Mouse (Mus musculus) left cerebral cortex, adult 11 months (tissue): ENCODE data around the gene Gm10720.
"Not testable (repeated sequence)": the region's sequence is repeated elsewhere in the genome, so short reads cannot be mapped to it uniquely, and the experiment has no call there.

Experiments
- DNase-seq: peaks from one replicate; pipeline ENCODE4 v3.0.0; 2022; ENCODE audit warnings: low spot score

Gene Gm10720

DNA sequence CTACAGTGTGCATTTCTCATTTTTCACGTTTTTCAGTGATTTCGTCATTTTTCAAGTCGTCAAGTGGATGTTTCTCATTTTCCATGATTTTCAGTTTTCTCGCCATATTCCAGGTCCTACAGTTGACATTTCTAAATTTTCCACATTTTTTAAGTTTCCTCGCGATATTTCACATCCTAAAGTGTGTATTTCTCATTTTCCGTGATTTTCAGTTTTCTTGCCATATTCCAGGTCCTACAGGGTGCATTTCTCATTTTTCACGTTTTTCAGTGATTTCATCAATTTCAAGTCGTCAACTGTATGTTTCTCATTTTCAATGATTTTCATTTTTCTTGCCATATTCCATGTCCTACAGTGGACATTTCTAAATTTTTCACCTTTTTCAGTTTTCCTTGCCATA, at the start of gene Gm10720:
Gene Gm10720, plus strand, starts transcription at position 301 of the 400 bp plus-strand sequence.
- DNase-seq = not testable (repeated sequence)

DNA sequence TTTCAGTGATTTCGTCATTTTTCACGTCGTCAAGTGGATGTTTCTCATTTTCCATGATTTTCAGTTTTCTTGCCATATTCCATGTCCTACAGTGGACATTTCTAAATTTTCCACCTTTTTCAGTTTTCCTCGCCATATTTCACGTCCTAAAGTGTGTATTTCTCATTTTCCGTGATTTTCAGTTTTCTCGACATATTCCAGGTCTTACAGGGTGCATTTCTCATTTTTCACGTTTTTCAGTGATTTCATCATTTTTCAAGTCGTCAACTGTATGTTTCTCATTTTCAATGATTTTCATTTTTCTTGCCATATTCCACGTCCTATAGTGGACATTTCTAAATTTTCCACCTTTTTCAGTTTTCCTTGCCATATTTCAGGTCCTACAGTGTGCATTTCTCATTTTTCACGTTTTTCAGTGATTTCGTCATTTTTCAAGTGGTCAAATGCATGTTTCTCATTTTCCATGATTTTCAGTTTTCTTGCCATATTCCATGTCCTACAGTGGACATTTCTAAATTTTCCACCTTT, 14.9 kb upstream of the Gm10720 start, which contains the start of gene Gm10722:
Gene Gm10722, plus strand, starts transcription at position 478 of the 528 bp plus-strand sequence.
- not testable (repeated sequence) for DNase-seq

DNA sequence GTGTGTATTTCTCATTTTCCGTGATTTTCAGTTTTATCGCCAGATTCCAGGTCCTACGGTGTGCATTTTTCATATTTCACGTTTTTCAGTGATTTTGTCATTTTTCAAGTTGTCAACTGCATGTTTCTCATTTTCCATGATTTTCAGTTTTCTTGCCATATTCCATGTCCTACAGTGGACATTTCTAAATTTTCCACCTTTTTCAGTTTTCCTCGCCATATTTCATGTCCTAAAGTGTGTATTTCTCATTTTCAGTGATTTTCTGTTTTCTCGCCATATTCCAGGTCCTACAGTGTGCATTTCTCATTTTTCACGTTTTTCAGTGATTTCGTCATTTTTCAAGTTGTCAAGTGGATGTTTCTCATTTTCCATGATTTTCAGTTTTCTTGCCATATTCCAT, 14.4 kb upstream of the Gm10720 start:
- DNase-seq = not testable (repeated sequence)

DNA sequence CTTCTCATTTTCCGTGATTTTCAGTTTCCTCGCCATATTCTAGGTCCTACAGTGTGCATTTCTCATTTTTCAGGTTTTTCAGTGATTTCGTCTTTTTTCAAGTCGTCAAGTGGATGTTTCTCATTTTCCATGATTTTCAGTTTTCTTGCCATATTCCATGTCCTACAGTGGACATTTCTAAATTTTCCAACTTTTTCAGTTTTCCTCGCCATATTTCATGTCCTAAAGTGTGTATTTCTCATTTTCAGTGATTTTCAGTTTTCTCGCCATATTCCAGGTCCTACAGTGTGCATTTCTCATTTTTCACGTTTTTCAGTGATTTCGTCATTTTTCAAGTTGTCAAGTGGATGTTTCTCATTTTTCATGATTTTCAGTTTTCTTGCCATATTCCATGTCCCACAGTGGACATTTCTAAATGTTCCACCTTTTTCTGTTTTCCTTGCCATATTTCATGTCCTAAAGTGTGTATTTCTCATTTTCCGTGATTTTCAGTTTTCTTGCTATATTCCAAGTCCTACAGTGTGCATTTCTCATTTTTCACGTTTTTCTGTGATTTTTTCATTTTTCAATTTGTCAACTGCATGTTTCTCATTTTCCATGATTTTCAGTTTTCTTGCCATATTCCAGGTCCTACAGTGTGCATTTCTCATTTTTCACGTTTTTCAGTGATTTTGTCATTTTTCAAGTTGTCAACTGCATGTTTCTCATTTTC, 13.3 kb upstream of the Gm10720 start:
- DNase-seq = peak; percentile 100

DNA sequence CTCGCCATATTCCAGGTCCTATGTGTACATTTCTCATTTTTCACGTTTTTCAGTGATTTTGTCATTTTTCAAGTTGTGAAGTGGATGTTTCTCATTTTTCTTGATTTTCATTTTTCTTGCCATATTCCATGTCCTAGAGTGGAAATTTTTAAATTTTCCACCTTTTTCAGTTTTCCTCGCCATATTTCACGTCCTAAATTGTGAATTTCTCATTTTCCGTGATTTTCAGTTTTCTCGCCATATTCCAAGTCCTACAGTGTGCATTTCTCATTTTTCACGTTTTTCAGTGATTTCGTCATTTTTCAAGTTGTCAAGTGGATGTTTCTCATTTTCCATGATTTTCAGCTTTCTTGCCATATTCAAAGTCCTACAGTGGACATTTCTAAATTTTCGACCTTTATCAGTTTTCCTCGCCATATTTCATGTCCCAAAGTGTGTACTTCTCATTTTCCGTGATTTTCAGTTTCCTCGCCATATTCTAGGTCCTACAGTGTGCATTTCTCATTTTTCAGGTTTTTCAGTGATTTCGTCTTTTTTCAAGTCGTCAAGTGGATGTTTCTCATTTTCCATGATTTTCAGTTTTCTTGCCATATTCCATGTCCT, 12.6 kb upstream of the Gm10720 start, which contains the start of gene Gm11168:
Gene Gm11168, plus strand, starts transcription at position 553 of the 603 bp plus-strand sequence.
- DNase-seq = not testable (repeated sequence)

DNA sequence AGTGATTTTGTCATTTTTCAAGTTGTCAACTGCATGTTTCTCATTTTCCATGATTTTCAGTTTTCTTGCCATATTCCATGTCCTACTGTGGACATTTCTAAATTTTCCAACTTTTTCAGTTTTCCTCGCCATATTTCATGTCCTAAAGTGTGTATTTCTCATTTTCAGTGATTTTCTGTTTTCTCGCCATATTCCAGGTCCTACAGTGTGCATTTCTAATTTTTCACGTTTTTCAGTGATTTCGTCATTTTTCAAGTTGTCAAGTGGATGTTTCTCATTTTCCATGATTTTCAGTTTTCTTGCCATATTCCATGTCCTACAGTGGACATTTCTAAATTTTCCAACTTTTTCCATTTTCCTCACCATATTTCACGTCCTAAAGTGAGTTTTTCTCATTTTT, 9.3 kb upstream of the Gm10720 start:
- DNase-seq = not testable (repeated sequence)

DNA sequence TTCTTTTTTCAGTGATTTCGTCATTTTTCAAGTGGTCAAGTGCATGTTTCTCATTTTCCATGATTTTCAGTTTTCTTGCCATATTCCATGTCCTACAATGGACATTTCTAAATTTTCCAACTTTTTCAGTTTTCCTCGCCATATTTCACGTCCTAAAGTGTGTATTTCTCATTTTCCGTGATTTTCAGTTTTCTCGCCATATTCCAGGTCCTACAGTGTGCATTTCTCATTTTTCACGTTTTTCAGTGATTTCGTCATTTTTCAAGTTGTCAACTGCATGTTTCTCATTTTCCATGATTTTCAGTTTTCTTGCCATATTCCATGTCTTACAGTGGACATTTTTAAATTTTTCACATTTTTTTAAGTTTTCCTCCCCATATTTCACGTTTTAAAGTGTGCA, 8.8 kb upstream of the Gm10720 start:
- DNase-seq = peak; percentile 95

DNA sequence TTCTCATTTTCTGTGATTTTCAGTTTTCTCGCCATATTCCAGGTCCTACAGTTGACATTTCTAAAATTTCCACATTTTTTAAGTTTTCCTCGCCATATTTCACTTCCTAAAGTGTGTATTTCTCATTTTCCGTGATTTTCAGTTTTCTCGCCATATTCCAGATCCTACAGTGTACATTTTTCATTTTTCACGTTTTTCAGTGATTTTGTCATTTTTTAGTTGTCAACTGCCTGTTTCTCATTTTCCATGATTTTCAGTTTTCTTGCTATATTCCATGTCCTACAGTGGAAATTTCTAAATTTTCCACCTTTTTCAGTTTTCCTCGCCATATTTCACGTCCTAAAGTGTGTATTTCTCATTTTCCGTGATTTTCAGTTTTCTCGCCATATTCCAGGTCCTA, 8.2 kb upstream of the Gm10720 start:
- not testable (repeated sequence) for DNase-seq

DNA sequence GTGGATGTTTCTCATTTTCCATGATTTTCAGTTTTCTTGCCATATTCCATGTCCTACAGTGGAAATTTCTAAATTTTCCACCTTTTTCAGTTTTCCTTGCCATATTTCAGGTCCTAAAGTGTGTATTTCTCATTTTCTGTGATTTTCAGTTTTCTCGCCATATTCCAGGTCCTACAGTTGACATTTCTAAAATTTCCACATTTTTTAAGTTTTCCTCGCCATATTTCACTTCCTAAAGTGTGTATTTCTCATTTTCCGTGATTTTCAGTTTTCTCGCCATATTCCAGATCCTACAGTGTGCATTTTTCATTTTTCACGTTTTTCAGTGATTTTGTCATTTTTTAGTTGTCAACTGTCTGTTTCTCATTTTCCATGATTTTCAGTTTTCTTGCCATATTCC, 6.1 kb upstream of the Gm10720 start:
- not testable (repeated sequence) for DNase-seq

DNA sequence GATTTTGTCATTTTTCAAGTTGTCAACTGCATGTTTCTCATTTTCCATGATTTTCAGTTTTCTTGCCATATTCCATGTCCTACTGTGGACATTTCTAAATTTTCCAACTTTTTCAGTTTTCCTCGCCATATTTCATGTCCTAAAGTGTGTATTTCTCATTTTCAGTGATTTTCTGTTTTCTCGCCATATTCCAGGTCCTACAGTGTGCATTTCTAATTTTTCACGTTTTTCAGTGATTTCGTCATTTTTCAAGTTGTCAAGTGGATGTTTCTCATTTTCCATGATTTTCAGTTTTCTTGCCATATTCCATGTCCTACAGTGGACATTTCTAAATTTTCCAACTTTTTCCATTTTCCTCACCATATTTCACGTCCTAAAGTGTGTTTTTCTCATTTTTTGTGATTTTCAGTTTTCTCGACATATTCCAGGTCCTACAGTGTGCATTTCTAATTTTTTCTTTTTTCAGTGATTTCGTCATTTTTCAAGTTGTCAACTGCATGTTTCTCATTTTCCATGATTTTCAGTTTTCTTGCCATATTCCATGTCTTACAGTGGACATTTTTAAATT, 3.3 kb upstream of the Gm10720 start:
- DNase-seq = not testable (repeated sequence)

DNA sequence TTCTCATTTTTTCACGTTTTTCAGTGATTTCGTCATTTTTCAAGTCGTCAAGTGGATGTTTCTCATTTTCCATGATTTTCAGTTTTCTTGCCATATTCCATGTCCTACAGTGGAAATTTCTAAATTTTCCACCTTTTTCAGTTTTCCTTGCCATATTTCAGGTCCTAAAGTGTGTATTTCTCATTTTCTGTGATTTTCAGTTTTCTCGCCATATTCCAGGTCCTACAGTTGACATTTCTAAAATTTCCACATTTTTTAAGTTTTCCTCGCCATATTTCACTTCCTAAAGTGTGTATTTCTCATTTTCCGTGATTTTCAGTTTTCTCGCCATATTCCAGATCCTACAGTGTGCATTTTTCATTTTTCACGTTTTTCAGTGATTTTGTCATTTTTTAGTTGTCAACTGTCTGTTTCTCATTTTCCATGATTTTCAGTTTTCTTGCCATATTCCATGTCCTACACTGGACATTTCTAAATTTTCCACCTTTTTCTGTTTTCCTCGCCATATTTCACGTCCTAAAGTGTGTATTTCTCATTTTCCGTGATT, 2.6 kb upstream of the Gm10720 start, which contains the start of gene Gm10721:
Gene Gm10721, plus strand, starts transcription at position 408 of the 547 bp plus-strand sequence.
- DNase-seq = not testable (repeated sequence)

DNA sequence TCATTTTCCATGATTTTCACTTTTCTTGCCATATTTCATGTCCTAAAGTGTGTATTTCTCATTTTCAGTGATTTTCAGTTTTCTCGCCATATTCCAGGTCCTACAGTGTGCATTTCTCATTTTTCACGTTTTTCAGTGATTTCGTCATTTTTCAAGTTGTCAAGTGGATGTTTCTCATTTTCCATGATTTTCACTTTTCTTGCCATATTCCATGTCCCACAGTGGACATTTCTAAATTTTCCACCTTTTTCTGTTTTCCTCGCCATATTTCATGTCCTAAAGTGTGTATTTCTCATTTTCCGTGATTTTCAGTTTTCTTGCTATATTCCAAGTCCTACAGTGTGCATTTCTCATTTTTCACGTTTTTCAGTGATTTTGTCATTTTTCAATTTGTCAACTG, 442 bp downstream of the Gm10720 start:
- not testable (repeated sequence) for DNase-seq

DNA sequence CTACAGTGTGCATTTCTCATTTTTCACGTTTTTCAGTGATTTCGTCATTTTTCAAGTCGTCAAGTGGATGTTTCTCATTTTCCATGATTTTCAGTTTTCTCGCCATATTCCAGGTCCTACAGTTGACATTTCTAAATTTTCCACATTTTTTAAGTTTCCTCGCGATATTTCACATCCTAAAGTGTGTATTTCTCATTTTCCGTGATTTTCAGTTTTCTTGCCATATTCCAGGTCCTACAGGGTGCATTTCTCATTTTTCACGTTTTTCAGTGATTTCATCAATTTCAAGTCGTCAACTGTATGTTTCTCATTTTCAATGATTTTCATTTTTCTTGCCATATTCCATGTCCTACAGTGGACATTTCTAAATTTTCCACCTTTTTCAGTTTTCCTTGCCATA, 1.7 kb downstream of the Gm10720 start, which contains the start of gene Gm10719:
Gene Gm10719, plus strand, starts transcription at position 301 of the 400 bp plus-strand sequence.
- not testable (repeated sequence) for DNase-seq

DNA sequence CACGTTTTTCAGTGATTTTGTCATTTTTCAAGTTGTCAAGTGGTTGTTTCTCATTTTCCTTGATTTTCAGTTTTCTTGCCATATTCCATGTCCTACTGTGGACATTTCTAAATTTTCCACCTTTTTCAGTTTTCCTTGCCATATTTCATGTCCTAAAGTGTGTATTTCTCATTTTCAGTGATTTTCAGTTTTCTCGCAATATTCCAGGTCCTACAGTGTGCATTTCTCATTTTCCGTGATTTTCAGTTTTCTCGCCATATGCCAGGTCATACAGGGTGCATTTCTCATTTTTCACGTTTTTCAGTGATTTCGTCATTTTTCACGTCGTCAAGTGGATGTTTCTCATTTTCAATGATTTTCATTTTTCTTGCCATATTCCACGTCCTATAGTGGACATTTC, 3.5 kb downstream of the Gm10720 start:
- DNase-seq = peak; percentile 29

DNA sequence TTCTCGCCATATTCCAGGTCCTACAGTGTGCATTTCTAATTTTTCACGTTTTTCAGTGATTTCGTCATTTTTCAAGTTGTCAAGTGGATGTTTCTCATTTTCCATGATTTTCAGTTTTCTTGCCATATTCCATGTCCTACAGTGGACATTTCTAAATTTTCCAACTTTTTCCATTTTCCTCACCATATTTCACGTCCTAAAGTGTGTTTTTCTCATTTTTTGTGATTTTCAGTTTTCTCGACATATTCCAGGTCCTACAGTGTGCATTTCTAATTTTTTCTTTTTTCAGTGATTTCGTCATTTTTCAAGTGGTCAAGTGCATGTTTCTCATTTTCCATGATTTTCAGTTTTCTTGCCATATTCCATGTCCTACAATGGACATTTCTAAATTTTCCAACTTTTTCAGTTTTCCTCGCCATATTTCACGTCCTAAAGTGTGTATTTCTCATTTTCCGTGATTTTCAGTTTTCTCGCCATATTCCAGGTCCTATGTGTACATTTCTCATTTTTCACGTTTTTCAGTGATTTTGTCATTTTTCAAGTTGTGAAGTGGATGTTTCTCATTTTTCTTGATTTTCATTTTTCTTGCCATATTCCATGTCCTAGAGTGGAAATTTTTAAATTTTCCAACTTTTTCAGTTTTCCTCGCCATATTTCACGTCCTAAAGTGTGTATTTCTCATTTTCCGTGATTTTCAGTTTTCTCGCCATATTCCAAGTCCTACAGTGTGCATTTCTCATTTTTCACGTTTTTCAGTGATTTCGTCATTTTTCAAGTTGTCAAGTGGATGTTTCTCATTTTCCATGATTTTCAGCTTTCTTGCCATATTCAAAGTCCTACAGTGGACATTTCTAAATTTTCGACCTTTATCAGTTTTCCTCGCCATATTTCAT, 4.6 kb downstream of the Gm10720 start:
- DNase-seq = peak; percentile 34

DNA sequence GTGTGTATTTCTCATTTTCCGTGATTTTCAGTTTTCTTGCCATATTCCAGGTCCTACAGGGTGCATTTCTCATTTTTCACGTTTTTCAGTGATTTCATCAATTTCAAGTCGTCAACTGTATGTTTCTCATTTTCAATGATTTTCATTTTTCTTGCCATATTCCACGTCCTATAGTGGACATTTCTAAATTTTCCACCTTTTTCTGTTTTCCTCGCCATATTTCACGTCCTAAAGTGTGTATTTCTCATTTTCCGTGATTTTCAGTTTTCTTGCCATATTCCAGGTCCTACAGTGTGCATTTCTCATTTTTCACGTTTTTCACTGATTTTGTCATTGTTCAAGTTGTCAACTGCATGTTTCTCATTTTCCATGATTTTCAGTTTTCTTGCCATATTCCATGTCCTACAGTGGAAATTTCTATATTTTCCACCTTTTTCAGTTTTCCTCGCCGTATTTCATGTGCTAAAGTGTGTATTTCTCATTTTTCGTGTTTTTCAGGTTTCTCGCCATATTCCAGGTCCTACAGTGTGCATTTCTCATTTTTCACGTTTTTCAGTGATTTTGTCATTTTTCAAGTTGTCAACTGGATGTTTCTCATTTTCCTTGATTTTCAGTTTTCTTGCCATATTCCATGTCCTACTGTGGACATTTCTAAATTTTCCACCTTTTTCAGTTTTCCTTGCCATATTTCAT, 7.0 kb downstream of the Gm10720 start:
- peak; percentile 73 for DNase-seq

DNA sequence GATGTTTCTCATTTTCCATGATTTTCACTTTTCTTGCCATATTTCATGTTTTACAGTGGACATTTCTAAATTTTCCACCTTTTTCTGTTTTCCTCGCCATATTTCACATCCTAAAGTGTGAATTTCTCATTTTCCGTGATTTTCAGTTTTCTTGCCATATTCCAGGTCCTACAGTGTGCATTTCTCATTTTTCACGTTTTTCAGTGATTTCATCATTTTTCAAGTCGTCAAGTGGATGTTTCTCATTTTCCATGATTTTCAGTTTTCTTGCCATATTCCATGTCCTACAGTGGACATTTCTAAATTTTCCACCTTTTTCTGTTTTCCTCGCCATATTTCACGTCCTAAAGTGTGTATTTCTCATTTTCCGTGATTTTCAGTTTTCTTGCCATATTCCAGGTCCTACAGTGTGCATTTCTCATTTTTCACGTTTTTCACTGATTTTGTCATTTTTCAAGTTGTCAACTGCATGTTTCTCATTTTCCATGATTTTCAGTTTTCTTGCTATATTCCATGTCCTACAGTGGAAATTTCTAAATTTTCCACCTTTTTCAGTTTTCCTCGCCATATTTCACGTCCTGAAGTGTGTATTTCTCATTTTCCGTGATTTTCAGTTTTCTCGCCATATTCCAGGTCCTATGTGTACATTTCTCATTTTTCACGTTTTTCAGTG, 8.0 kb downstream of the Gm10720 start, which contains the start of gene Gm10718:
Gene Gm10718, plus strand, starts transcription at position 236 of the 673 bp plus-strand sequence.
- DNase-seq = peak; percentile 14

DNA sequence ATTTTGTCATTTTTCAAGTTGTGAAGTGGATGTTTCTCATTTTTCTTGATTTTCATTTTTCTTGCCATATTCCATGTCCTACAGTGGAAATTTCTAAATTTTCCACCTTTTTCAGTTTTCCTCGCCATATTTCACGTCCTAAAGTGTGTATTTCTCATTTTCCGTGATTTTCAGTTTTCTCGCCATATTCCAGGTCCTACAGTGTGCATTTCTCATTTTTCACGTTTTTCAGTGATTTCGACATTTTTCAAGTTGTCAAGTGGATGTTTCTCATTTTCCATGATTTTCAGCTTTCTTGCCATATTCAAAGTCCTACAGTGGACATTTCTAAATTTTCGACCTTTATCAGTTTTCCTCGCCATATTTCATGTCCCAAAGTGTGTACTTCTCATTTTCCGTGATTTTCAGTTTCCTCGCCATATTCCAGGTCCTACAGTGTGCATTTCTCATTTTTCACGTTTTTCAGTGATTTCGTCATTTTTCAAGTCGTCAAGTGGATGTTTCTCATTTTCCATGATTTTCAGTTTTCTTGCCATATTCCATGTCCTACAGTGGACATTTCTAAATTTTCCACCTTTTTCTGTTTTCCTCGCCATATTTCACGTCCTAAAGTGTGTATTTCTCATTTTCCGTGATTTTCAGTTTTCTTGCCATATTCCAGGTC, 8.7 kb downstream of the Gm10720 start:
- DNase-seq = peak; percentile 94

DNA sequence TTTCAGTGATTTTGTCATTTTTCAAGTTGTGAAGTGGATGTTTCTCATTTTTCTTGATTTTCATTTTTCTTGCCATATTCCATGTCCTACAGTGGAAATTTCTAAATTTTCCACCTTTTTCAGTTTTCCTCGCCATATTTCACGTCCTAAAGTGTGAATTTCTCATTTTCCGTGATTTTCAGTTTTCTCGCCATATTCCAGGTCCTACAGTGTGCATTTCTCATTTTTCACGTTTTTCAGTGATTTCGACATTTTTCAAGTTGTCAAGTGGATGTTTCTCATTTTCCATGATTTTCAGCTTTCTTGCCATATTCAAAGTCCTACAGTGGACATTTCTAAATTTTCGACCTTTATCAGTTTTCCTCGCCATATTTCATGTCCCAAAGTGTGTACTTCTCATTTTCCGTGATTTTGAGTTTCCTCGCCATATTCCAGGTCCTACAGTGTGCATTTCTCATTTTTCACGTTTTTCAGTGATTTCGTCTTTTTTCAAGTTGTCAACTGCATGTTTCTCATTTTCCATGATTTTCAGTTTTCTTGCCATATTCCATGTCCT, 9.5 kb downstream of the Gm10720 start, which contains the start of gene Gm10717:
Gene Gm10717, plus strand, starts transcription at position 506 of the 556 bp plus-strand sequence.
- DNase-seq = not testable (repeated sequence)
